Mouse (Mus musculus): ENCODE results near the gene Kank1.

The Kank1 gene

GRCm38 (mm10) chr19:25253198-25253597 is 16.4 kb downstream of the Kank1 start:
- DNase-seq = no peak

GRCm38 (mm10) chr19:25253628-25254027 is 16.9 kb downstream of the Kank1 start:
- no peak for DNase-seq

GRCm38 (mm10) chr19:25258321-25258720 is 21.5 kb downstream of the Kank1 start:
- DNase-seq = no peak

GRCm38 (mm10) chr19:25266181-25266580 is 29.4 kb downstream of the Kank1 start:
- DNase-seq = no peak

- no peak for DNase-seq
These were observed 30.5 kb downstream of the Kank1 start for GRCm38 (mm10) chr19:25267247-25267646.

GRCm38 (mm10) chr19:25268532-25268931 is 31.8 kb downstream of the Kank1 start:
- DNase-seq = peak; percentile 35

GRCm38 (mm10) chr19:25271591-25271990 is 34.8 kb downstream of the Kank1 start:
- DNase-seq = no peak

- DNase-seq = no peak
These were observed 36.4 kb downstream of the Kank1 start for GRCm38 (mm10) chr19:25273179-25273578.

GRCm38 (mm10) chr19:25276600-25277395 is 40.0 kb downstream of the Kank1 start:
- DNase-seq = no peak

- no peak for DNase-seq
These were observed 41.0 kb downstream of the Kank1 start for GRCm38 (mm10) chr19:25277761-25278160.

GRCm38 (mm10) chr19:25279603-25280002 is 42.8 kb downstream of the Kank1 start:
- no peak for DNase-seq

GRCm38 (mm10) chr19:25283665-25284064 is 46.9 kb downstream of the Kank1 start:
- DNase-seq = no peak

- DNase-seq = peak; percentile 27
These were observed 49.2 kb downstream of the Kank1 start for GRCm38 (mm10) chr19:25285756-25286538.

GRCm38 (mm10) chr19:25290991-25291520 is 54.3 kb downstream of the Kank1 start:
- DNase-seq = no peak

- DNase-seq = no peak
These were observed 58.4 kb downstream of the Kank1 start for GRCm38 (mm10) chr19:25295207-25295606.

- DNase-seq = no peak
These were observed 60.5 kb downstream of the Kank1 start for GRCm38 (mm10) chr19:25297269-25297668.

- DNase-seq = no peak
These were observed 63.3 kb downstream of the Kank1 start for GRCm38 (mm10) chr19:25299852-25300670.

- DNase-seq = no peak
These were observed 64.4 kb downstream of the Kank1 start for GRCm38 (mm10) chr19:25301189-25301588.

GRCm38 (mm10) chr19:25306277-25306676 is 69.5 kb downstream of the Kank1 start:
- DNase-seq = no peak

- no peak for DNase-seq
These were observed 71.4 kb downstream of the Kank1 start for GRCm38 (mm10) chr19:25308156-25308555.

GRCm38 (mm10) chr19:25308763-25309162 is 72.0 kb downstream of the Kank1 start:
- DNase-seq = no peak

- DNase-seq = no peak
These were observed 74.2 kb downstream of the Kank1 start for GRCm38 (mm10) chr19:25310989-25311388.

GRCm38 (mm10) chr19:25311626-25312025 is 74.9 kb downstream of the Kank1 start:
- no peak for DNase-seq
